Mouse (Mus musculus): Measurements from ENCODE around the gene Xbp1.
"Not testable (repeated sequence)": the region's sequence is repeated elsewhere in the genome, so short reads cannot be mapped to it uniquely, and the experiment has no call there.

Gene Xbp1

DNA sequence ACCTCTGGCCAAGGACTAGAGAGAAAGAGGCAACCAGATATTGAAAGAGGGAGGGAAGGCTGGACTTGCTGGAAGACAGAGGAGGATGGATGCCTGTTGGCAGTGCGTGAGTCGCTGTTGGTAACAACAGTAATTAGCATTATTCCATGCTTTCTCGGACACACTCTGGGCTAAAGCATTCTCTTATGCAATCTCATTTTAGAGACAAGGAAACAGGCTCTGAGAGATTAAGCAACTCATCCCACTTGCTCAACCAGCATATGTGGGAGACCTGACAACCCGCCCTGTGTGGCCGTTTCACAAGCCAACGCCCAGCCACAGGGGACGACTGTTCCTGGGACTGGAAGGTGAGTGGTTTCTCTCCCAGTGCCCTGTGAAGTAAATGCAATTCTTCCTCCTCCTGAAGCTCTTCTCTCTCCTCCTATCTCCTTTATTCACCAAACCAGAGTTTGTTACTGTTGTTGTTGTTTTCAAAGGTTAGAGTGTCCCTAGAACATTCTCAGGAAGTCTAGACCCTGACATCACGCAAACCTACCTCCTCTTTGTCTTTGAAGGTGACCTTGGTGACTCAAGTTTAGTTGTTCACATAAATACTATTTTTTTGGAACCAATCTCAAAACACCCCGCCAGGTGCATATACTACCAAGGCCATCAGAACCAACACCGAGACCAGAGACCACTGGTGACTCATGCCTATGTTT lies 18.0 kb upstream of the Xbp1 start:
- in situ Hi-C loops (cut with MboI) = no loop called here

DNA sequence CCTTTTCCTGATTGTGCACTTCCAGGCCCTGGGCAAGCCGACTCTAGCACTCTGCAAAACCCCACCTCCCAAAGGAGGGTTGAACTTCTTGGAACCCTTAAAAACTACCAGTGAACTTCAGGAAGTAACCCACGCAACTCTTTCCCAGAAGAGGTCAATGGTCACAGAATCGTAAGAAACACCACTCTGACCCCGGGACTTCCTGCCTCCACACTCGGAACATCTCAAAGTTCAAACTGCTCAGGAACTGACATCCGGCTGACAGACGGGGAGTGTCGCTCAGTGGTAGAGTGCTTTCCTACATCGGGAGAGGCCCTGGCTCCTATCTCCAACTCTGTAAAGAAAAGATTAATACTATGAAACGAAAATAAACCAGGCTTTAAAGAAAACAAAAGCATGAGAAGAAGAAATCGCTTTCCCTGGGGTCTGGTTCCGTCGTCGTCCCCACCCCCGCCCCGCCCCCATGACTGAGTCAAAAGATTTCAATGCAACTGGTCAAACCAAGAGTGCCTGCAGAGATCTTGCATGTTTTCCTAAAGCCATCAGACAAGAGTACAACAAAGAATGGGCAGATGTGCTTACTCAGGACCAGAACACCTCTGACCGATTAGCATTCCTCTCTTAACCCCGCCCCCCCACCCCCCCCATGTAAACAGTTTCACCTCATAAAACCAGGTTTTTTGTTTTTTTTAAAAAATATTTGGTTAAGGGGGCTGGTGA lies 14.4 kb upstream of the Xbp1 start:
- in situ Hi-C loops (cut with MboI) = no loop called here

DNA sequence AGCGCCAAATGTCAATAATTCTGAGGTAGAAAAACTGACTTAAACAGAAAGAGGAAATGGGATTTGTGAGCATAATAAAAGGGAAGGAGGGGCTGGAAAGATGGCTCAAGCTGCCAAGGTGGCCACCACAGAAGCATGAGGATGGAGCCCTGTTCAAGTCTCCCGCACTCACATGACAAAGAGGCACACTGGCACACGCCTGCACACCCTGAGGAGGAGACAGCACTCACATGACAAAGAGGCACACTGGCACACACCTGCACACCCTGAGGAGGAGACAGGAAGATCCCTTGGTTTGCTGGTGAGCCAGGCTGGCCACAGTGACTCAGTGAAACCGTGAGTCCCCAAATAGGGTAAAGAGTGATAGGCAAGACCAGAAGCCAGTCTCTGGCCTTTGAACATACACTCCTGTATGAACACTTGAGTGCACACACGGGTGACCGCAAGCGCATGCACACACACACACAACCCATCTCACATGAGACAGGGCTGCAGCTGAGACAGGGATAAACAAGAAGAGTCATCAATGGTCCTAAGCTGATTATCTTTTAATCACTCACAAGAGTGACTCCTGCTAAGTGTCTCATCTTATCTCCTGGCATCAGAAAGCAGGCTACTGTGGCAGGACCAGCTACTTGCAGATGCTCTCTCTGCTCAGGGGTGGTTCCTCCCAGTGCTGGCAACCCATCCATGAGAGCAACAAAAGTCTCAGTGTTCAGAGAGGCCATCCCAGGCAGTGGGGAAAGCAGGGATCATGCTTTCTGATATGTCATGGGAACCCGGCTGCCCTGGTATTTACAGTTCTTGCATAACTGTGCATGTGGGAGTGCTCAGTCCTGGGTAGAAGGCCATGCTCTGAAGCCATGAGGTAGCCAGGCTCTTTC lies 11.0 kb upstream of the Xbp1 start:
- in situ Hi-C loops (cut with MboI) = no loop called here

DNA sequence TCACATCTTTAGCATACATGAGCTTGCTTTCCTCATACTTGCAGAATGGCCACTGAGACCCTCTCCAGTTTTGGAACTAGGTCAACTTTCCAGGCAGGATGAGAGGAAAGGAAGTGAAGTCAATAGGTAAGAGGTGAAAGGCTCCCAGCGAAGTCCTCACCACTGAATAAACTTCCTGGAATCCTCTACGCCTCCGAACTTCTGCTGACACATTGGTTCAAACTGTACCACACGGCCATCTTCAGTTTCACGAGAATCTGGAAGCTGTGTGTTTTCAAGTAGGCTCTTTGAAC lies 10.4 kb upstream of the Xbp1 start:
- in situ Hi-C loops (cut with MboI) = no loop called here

DNA sequence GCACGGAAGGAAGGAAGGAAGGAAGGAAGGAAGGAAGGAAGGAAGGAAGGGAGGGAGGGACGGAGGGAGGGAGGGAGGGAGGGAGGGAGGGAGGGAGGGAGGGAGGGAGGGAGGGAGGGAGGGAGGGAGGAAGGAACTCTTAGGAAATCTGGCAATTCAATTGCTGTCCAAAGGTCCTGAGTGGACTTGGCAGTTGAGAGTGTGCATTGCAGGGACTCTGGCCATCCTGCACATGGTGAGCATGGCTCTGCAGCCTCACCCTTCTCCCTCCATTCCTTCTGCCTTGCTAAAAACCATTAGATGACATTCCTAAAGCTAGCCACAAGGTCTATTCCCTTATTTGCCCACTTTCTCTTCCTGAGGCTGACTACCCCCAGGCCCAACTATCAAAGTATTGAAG lies 9.8 kb upstream of the Xbp1 start:
- in situ Hi-C loops (cut with MboI) = not testable (repeated sequence)

DNA sequence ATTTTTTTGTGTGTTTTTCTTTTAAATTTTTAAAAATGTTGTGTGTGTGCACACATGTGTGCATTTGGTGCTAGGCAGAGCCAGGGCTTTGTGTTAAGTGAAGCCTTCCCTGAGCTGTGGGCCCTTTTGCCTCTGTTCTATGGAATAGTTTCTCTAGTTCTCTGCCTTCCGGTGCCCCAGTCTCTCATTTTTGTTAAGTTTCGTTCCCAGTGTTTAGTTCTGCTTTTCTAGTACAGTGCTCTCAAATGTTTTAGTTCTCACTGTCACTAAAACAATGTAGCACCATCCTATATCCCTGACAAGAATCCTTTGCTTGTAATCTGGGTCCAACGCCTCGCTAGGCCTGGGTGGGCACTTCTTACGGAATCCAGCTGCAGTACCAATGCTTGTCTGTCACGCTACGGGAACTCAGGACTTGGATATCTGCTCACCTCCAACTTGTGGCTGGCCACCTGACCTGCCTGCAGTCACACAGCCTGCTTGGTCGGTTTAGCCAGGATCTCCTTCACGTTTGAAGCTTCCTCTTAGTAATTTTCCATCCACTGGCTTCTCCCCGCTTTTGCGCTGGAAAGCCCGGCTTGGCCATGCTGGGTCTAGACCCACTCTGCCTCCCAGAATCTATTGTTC lies 8.2 kb upstream of the Xbp1 start:
- in situ Hi-C loops (cut with MboI) = no loop called here

DNA sequence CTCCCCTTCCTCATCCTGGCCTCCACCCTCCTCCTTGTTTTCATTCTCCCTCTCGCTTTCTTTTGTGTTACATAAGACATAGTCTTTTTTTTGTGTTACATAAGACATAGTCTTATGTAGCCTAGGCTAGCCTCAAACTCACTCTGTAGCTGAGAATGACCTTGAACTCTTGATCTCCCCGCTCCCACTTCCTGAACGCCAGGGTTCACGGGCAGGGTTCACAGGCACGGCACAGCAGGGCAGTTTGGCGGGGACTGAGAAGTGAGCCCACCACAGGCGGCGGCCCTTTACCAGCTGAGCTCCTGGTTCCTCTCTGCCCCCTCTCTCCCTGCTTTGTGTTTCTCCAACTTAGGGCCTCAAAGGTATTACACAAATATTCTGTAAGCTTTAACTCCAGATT lies 7.5 kb upstream of the Xbp1 start:
- in situ Hi-C loops (cut with MboI) = no loop called here

DNA sequence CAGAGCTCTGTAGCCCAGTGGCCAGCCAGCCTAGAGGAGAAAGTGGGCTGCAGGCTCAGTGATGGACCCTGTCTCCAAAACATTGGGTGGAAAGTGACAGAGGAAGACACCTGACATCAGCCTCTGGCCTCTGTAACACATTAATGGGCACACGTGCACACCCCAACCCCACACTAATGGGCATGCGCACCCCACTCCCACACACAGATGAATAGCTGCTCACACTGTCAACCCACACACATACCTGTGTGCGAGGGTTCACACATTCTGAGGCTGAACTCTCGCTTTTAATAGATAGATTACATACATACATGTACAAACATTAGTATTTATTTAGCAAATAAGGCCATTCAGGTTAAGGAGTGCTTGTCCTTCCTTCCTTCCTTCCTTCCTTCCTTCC lies 6.4 kb upstream of the Xbp1 start:
- in situ Hi-C loops (cut with MboI) = no loop called here

DNA sequence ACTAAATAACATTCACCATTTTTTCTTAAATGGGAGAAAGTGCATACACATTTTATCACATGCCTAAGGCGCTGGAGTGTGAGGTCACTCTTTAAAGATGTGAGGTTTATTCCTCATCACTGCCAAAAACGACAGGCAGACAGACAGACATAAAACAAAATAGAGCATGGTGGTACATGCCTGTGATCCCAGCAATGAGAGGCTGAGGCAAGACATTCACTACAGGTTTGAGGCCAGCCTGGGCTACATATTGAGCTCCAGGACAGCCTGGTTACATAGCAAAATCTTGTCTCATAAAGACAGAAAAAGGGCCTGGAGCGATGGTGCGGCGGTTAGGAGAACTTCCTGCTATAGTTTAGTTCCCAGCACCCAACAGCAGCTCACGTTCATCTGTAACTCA lies 5.3 kb upstream of the Xbp1 start:
- in situ Hi-C loops (cut with MboI) = no loop called here

DNA sequence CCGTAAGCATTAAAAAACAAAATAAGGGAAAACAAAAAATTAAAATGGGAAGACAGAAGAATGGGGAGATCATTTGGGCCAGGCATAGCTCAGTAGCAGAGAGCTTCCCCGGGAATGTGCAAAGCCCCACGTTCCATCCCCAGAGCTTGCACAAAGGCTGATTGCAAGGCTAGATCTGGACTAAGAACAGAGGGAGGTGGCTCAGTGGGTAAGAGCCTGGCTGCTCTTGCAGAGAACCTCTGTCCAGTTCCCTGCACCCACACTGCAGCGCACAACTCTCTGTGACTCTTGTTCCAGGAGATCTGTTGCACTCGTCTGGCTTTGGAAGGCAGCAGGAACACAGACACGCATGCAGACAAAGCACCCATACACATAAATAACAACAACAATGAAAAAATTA lies 4.8 kb upstream of the Xbp1 start:
- in situ Hi-C loops (cut with MboI) = no loop called here

DNA sequence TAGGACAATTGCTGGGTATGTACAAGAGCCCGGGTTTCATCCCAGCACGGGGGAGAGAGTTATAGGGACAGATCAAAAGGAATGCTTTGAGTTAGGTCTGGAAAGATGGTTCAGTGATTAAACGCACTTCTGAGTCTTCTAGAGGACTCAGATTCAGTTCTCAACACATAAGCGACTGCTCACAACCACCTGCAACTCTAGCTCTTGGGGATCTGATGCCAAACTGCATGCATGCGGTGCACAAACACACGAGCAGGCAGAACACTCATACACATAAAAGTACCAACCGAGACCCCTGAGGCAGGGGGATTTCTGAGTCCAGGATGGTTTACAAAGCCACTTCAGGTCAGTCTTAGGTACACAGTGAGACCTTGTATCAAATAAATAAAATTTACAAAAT lies 4.3 kb upstream of the Xbp1 start:
- in situ Hi-C loops (cut with MboI) = no loop called here

DNA sequence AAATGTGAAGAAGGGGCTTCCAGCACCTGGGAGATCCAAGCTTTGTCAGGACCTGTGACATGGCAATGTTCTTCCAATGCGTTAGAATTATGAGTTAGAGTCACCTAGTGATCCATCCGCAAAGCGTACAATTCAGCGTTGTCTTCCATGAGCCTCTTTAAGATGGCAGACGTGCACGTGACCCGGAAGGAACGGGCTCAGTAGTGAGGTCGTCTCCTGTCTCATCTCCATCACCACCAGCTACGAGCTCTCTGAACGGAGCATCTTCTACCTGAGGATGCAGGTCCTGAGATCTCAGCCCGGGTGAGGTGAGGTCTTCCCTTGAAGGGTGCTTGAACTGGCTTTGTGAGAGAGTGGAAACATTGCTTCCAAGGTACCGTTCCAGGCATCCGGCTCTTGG lies 3.8 kb upstream of the Xbp1 start:
- in situ Hi-C loops (cut with MboI) = no loop called here

DNA sequence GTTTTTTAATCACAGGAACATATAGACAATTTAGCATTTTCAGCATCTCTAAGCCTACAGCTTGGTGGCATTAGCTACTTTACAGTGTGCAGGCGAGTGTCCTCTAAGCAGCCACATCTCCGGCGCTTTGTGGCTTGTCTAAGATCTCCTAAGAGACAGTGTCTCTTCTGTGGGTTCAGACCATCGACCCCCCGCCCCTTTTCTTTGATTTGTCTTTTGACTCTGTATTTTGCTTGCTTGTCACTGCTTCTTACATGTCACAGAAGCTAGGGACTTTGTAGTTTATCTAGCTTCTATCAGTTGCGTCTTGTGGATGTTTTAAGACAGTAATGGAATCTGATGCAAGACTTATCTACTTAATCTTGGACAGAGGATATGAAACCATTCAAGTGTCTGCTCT lies 3.1 kb upstream of the Xbp1 start:
- in situ Hi-C loops (cut with MboI) = no loop called here

DNA sequence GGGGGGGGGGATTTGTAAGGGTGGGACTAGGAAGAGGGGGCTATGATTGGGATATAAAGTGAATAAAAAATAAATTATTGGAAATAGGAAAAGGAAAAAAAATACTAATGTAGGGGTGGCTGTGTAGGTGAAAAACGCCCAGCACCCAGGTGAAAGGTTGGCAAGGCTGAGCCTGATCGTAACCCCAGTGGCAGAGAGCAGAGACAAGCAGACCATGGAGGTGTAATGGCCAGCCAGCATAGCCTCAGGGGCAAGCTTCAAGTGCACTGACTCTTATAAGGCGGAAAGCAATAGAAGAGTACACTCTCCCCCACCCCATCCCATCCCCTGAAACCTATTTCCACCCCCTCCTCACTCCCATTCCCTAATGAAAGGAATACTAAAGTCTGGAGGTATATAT lies 778 bp upstream of the Xbp1 start:
- in situ Hi-C loops (cut with MboI) = no loop called here

DNA sequence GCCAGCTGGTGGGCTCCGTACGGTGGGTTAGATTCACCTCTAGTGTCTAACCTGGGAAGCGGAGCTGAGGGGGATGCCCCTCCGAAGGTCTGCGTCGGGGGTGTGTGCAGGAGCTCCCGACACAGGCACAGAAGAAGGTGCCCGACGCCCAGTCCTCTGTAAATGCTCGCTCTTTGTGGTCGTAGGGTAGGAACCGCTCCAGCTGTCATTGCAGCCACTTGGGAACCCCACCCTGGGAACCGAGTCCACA lies 732 bp downstream of the Xbp1 start:
- in situ Hi-C loops (cut with MboI) = no loop called here

DNA sequence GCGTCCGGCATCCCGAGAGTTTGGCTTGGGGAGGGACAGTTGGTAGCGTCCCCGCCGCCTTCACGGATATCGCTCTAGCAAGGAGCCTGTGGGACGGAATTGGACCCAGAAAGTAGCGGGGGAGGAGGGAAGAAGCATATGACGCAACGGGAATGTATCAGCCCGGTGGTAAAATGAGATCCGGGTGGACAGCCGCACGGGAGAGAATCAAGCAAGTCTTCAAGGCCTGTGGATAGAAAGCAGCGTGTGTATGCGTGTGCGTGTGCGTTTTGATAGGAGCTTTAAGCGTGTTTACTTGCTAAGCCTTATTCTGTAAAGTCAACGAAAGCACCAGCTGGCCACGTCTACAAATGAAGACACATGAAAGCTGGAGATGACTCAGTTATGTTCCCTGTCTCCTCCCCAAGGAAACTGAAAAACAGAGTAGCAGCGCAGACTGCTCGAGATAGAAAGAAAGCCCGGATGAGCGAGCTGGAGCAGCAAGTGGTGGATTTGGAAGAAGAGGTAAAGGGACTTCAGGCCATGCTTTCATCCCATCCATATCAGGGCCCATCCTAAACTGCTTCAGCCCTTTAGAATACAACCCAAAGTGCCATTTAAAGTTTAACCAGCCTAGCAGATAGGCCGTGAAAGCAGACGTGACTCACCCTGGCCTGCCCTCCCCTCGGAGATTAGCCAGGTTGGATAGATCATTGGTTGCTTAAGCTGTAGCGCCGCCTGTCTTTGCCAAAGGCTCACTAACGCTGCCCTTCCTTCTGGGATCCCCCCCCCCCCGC lies 1.2 kb downstream of the Xbp1 start:
- in situ Hi-C loops (cut with MboI) = no loop called here

DNA sequence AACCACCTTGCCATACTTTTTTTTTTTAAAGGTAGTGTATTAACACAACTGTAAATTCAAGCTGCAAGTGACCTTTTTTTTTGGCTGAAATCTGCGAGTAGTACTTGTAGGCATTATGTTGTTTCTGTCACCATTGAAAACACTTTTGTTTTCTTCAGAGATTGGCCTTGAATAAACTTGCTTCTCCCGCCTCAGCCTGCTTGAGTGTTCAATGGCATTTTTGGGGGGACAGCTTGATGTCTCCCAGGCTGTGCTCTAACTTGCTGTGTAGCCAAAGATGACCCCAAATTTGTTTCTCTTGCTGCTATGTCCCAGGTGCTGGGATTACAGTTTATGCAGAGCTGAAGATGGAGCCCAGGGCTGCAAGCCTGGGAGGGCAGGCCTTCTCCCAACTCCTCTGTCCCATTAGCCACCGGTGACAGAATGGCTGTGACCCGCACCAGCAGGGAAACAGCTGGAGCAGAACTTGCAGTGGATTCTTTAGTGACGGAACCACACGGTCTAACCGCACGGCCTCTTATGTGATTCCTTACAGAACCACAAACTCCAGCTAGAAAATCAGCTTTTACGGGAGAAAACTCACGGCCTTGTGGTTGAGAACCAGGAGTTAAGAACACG lies 2.4 kb downstream of the Xbp1 start:
- in situ Hi-C loops (cut with MboI) = no loop called here

DNA sequence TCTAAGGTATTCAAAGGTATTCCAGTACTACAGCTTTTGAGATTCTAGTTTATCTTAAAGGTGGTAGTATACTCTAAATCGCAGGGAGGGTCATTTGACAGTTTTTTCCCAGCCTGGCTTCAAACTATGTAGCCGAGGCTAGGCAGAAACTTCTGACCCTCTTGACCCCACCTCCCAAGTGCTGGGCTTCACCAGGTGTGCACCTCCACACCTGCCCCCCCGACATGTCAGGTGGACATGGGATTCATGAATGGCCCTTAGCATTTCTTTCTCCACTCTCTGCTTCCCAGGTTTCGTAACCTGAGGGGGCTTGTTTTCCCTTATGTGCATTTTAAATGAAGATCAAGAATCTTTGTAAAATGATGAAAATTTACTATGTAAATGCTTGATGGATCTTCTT lies 5.0 kb downstream of the Xbp1 start:
- in situ Hi-C loops (cut with MboI) = no loop called here

DNA sequence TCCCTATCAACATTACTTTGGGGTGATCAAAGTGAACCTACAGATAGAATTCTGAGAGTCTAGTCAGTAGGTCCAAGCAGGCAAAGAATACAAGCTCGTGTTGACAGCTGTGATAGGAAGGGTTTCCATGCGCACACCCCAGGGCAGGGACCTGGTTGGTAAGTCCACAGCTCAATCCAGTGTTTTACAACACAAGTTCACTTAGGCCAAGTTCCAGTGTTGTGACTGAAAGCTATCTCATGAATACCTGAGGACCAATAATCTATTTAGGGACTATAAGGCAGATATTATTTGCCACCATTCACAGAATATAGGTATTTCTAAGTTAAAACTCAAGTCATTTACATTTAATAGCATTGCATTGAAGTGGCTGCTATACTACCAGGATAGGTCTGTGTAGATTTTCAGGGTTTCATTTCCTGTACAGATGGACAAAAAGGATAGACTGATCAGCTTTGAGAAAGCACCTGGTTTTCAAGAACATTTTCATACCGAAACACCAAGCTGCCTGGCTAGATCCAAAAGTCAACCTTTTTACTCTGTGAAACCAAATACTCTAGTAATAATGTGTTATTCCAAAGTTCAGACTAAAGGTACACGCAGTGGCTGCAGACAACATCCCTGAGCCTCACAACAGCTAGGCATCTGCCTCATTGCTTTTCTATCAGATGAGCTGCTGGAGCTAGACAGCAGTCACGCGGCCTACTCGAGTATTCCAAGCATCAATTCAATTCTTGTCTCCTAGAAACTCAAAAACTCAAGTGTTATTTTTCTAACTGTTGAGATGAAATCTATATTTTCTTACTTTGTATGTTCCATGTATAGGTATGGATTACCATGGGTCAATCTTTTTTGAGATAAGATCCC lies 6.3 kb downstream of the Xbp1 start:
- in situ Hi-C loops (cut with MboI) = no loop called here

DNA sequence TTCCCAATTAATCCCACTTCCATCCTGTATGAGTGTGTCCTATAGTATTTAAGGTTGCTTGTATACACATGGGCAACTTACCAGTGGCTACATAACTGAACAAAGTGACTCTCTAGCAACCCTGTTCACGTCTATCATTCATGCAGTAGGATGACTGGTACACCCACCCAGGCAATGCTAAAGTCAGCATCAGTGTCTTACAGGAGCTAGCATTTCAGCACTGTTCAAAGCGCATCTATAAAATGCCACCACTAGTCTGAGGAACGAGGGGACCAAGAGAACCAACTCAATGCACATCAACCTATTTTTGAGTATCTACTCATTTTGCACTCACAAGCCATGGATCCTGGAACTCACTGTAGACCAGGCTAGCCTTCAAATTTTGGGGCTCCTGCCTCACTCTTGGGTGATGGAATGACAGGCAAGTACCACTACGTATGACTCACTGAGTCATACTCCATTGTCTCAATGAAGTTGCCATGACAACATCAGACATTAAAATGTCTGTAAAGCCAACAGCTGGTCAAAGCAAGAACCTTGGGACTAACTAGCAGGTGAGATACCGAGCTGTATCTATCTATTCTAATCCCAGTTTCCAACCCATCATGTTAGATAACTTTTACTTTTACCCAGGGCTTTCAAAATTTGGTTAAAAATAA lies 7.5 kb downstream of the Xbp1 start:
- in situ Hi-C loops (cut with MboI) = no loop called here

All from mature B cell (primary cell).